Mouse (Mus musculus): ENCODE results near the gene Slc30a5. TPM values are rescaled to one million over a fixed set of nuclear protein-coding genes. Genes with fewer than 3 reads are reported as not detected.

Gene Slc30a5
- total and polyA plus RNA-seq, 3 experiments: 10.0 to 86.3 (median 72.5) TPM

DNA sequence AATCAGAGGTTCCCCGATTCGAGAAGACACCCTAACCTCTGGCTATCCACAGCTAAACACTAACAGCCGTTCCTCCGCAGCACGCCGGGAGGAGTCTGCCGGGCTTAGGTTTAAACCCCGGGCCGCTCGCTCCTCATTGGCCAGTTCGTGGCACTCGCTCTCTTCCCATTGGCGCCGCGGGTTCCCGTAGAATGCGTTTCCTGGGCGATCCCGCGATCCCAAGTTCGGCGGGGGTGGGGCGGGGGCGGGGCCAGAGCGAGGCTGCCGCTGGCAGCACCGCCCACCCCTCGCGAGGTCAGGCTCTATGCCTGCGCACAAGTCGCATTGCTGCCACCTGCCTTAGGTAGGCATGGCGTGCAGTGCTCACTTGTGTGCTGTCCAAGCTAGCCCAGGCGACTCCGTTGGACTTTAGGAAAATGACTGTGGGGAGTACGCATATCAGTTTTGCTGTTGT is 46.8 kb downstream of the Slc30a5 start, which contains the start of gene Ccnb1:
Gene Ccnb1 (minus strand): TSS at position 157 of the 454 bp plus-strand sequence.
- peak; percentile 94 for ATAC-seq (ENCODE audit: extremely low read depth, insufficient number of reproducible peaks, low FRiP score, poor library complexity, severe bottlenecking)
- TF ChIP-seq TAL1 (conservative IDR thresholded peaks at IDR 0.05; ENCODE audit: low read depth, low read length) (no peak), GATA1 (IDR thresholded peaks at IDR 0.05; ENCODE audit: borderline replicate concordance, low read length) (no peak), CTCF (IDR thresholded peaks at IDR 0.05; ENCODE audit: low read depth, low read length) (no peak), POLR2AphosphoS5 (IDR thresholded peaks at IDR 0.05; ENCODE audit: insufficient replicate concordance, low read depth, low read length) (peak; percentile 78; the same call in 1 of the 2 replicates), GATA2 (IDR thresholded peaks at IDR 0.05; ENCODE audit: borderline replicate concordance, low read depth, low read length) (no peak)
- DNase-seq (ENCODE audit: low spot score): peak; percentile 92
- H3K27me3 ChIP-seq (ENCODE audit: insufficient read depth, low read length): no peaks in the 10 kb centered on the region
- peaks cover 57% of the 10 kb centered on the region for H3K4me1 ChIP-seq (ENCODE audit: insufficient read depth, low read depth, low read length)
- H3K36me3 ChIP-seq (replicated peaks): peaks cover 38% of the 10 kb centered on the region
- no peaks in the 10 kb centered on the region for H3K9me3 ChIP-seq (replicated peaks)
- peak within 1 kb of the TSS; percentile 90 for H3K4me3 ChIP-seq (ENCODE audit: low read depth, low read length)

- DNase-seq (ENCODE audit: low spot score): peak; percentile 29
- ATAC-seq (ENCODE audit: extremely low read depth, insufficient number of reproducible peaks, low FRiP score, poor library complexity, severe bottlenecking): no peak
- H3K36me3 ChIP-seq (replicated peaks): peaks cover 43% of the 10 kb centered on the region
- H3K4me3 ChIP-seq (ENCODE audit: low read depth, low read length): peak overlapping the region; percentile 90
- H3K27me3 ChIP-seq (ENCODE audit: insufficient read depth, low read length): no peaks in the 10 kb centered on the region
- H3K9me3 ChIP-seq (replicated peaks): no peaks in the 10 kb centered on the region
- TF ChIP-seq CTCF (IDR thresholded peaks at IDR 0.05; ENCODE audit: low read depth, low read length) (no peak), GATA1 (IDR thresholded peaks at IDR 0.05; ENCODE audit: borderline replicate concordance, low read length) (no peak), GATA2 (IDR thresholded peaks at IDR 0.05; ENCODE audit: borderline replicate concordance, low read depth, low read length) (no peak), TAL1 (conservative IDR thresholded peaks at IDR 0.05; ENCODE audit: low read depth, low read length) (no peak), POLR2AphosphoS5 (IDR thresholded peaks at IDR 0.05; ENCODE audit: insufficient replicate concordance, low read depth, low read length) (no peak)
- peaks cover 62% of the 10 kb centered on the region for H3K4me1 ChIP-seq (ENCODE audit: insufficient read depth, low read depth, low read length)
Observed at GRCm38 (mm10) chr13:100785806-100786413, 47.3 kb downstream of the Slc30a5 start.

- no peaks in the 10 kb centered on the region for H3K27me3 ChIP-seq (ENCODE audit: insufficient read depth, low read length)
- no peaks in the 10 kb centered on the region for H3K9me3 ChIP-seq (replicated peaks)
- TF ChIP-seq TAL1 (conservative IDR thresholded peaks at IDR 0.05; ENCODE audit: low read depth, low read length): peak; percentile 87
- no peak for TF ChIP-seq CTCF (IDR thresholded peaks at IDR 0.05; ENCODE audit: low read depth, low read length)
- H3K4me1 ChIP-seq (ENCODE audit: insufficient read depth, low read depth, low read length): peaks cover 77% of the 10 kb centered on the region
- ATAC-seq (ENCODE audit: extremely low read depth, insufficient number of reproducible peaks, low FRiP score, poor library complexity, severe bottlenecking): peak; percentile 66
- H3K36me3 ChIP-seq (replicated peaks): peaks cover 58% of the 10 kb centered on the region
- peak; percentile 43 for DNase-seq (ENCODE audit: low spot score)
- H3K4me3 ChIP-seq (ENCODE audit: low read depth, low read length): no peak overlapping the region; the same call in 1 of the 2 replicates
Observed at GRCm38 (mm10) chr13:100777491-100777890, 55.7 kb downstream of the Slc30a5 start.

- H3K27me3 ChIP-seq (ENCODE audit: insufficient read depth, low read length): no peaks in the 10 kb centered on the region
- peaks cover 58% of the 10 kb centered on the region for H3K36me3 ChIP-seq (replicated peaks)
- DNase-seq (ENCODE audit: low spot score) (no peak), ATAC-seq (ENCODE audit: extremely low read depth, insufficient number of reproducible peaks, low FRiP score, poor library complexity, severe bottlenecking) (no peak)
- peaks cover 75% of the 10 kb centered on the region for H3K4me1 ChIP-seq (ENCODE audit: insufficient read depth, low read depth, low read length)
- H3K4me3 ChIP-seq (ENCODE audit: low read depth, low read length): no peak overlapping the region; the same call in 1 of the 2 replicates
- no peak for TF ChIP-seq TAL1 (conservative IDR thresholded peaks at IDR 0.05; ENCODE audit: low read depth, low read length)
- no peak for TF ChIP-seq GATA1 (IDR thresholded peaks at IDR 0.05; ENCODE audit: borderline replicate concordance, low read length)
- no peak for TF ChIP-seq CTCF (IDR thresholded peaks at IDR 0.05; ENCODE audit: low read depth, low read length)
- TF ChIP-seq POLR2AphosphoS5 (IDR thresholded peaks at IDR 0.05; ENCODE audit: insufficient replicate concordance, low read depth, low read length): peak; percentile 25; the same call in 1 of the 2 replicates
- TF ChIP-seq GATA2 (IDR thresholded peaks at IDR 0.05; ENCODE audit: borderline replicate concordance, low read depth, low read length): no peak
- no peaks in the 10 kb centered on the region for H3K9me3 ChIP-seq (replicated peaks)
Observed at GRCm38 (mm10) chr13:100776710-100777109, 56.5 kb downstream of the Slc30a5 start.

GRCm38 (mm10) chr13:100776056-100776419 is 57.2 kb downstream of the Slc30a5 start:
- Histone ChIP-seq H3K9me3 (replicated peaks) (no peaks in the 10 kb centered on the region), H3K27me3 (ENCODE audit: insufficient read depth, low read length) (no peaks in the 10 kb centered on the region), H3K36me3 (replicated peaks) (peaks cover 58% of the 10 kb centered on the region), H3K4me3 (ENCODE audit: low read depth, low read length) (peak overlapping the region; percentile 86), H3K4me1 (ENCODE audit: insufficient read depth, low read depth, low read length) (peaks cover 70% of the 10 kb centered on the region)
- TF ChIP-seq POLR2AphosphoS5 (IDR thresholded peaks at IDR 0.05; ENCODE audit: insufficient replicate concordance, low read depth, low read length): no peak
- TF ChIP-seq GATA1 (IDR thresholded peaks at IDR 0.05; ENCODE audit: borderline replicate concordance, low read length): no peak
- TF ChIP-seq CTCF (IDR thresholded peaks at IDR 0.05; ENCODE audit: low read depth, low read length): no peak
- no peak for TF ChIP-seq TAL1 (conservative IDR thresholded peaks at IDR 0.05; ENCODE audit: low read depth, low read length)
- no peak for TF ChIP-seq GATA2 (IDR thresholded peaks at IDR 0.05; ENCODE audit: borderline replicate concordance, low read depth, low read length)
- ATAC-seq (ENCODE audit: extremely low read depth, insufficient number of reproducible peaks, low FRiP score, poor library complexity, severe bottlenecking) (no peak), DNase-seq (ENCODE audit: low spot score) (no peak)

GRCm38 (mm10) chr13:100775252-100776055 is 57.8 kb downstream of the Slc30a5 start, which contains the start of gene Cenph:
Gene Cenph (minus strand): TSS chr13:100775899.
- H3K36me3 ChIP-seq (replicated peaks): peaks cover 58% of the 10 kb centered on the region
- no peaks in the 10 kb centered on the region for H3K27me3 ChIP-seq (ENCODE audit: insufficient read depth, low read length)
- ATAC-seq (ENCODE audit: extremely low read depth, insufficient number of reproducible peaks, low FRiP score, poor library complexity, severe bottlenecking): peak; percentile 81
- TF ChIP-seq GATA1 (IDR thresholded peaks at IDR 0.05; ENCODE audit: borderline replicate concordance, low read length): no peak
- no peak for TF ChIP-seq TAL1 (conservative IDR thresholded peaks at IDR 0.05; ENCODE audit: low read depth, low read length)
- TF ChIP-seq POLR2AphosphoS5 (IDR thresholded peaks at IDR 0.05; ENCODE audit: insufficient replicate concordance, low read depth, low read length): no peak
- TF ChIP-seq CTCF (IDR thresholded peaks at IDR 0.05; ENCODE audit: low read depth, low read length): no peak
- DNase-seq (ENCODE audit: low spot score): peak; percentile 68
- H3K4me3 ChIP-seq (ENCODE audit: low read depth, low read length): peak within 1 kb of the TSS; percentile 86
- 0 out of 2 replicates have a peak, but pooled peaks cover 3% of the 10 kb centered on the region for H3K9me3 ChIP-seq (replicated peaks)
- H3K4me1 ChIP-seq (ENCODE audit: insufficient read depth, low read depth, low read length): peaks cover 66% of the 10 kb centered on the region

All from G1E (cell line).